Mouse (Mus musculus): Measurements from ENCODE around the gene Dock2.
A peak's percentile ranks its signal among the peaks of the same experiment; 100 is the strongest.
"Not testable (repeated sequence)": the region's sequence is repeated elsewhere in the genome, so short reads cannot be mapped to it uniquely, and the experiment has no call there.

Gene Dock2

GRCm38 (mm10) chr11:34783587-34784043 is at the start of gene Dock2:
Gene Dock2, minus strand, starts transcription at chr11:34783892.
- no peak for DNase-seq

DNA sequence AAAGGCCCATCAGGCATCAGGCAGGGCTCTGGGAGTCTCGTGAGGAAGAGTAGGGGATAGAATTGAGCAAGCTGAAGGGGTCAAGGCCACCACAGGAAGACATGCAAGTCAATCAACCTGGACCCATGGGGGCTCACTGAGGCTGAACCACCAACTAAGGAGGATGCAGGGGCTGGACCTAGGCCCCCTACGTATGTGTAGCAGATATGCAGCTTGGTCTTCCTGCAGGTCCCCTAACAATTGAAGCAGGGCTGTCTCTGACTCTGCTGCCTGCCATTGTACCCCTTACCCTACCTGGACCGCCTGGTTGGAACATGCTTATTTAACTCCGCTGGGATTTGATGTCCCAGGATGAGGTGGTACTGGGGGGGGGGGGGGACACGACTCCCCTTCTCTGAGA is 49.0 kb upstream of the Dock2 start:
- DNase-seq: no peak

- no peak for DNase-seq
Observed at GRCm38 (mm10) chr11:34827803-34828202, 44.1 kb upstream of the Dock2 start.

DNA sequence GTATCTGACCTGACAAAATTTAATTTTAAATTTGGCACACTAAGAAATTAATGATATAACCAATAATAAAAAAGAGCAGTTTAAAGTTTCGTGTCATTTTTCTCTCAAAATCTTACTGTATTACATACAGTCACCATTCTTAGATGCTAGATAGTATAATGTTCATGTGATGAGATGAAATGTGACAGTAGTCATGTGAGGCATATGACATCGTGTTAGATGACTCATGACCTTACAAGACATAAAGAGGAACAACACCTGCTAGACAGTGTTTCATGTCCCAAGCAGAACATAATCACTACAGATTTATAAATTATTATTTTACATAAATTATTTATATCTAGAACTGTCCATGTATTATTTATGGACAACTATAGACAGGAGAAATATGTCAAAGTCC is 43.2 kb upstream of the Dock2 start:
- DNase-seq: no peak

DNA sequence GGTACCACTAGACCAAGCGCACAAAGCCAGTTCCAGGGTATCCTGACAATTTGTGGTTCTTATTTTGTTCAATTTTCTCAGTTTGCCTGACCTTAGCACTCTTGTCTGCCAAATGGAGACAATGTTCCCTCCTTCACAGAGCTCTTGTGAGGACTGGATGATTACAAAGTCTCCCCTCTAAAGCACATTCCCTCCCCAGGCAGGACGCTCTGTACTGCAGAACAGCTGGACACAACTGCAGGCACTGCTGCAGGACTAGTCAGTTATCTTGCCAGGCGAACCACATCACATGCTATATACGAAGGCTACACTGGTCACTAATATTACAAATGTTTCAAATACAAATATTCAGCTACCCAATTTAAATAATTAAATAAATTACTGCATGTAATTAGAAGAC is 41.1 kb upstream of the Dock2 start:
- DNase-seq: no peak

DNA sequence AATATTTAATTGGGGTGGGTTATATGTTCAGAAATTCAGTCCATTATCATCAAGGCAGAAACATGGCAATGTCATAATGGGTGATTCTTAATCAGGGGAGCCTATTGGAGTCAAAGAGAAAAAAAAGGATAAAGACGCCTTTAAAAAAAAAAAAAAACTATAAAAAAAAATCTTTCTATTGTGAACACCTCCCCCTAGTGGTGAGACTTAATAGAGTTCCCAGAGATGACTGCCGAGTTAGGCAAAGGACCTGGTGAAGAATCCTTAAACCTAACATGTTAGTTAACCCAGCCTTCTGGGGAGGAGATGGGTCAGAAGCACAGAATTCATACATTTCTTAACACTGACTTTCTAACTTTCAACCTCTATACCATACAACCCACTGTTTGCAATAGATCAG is 31.1 kb upstream of the Dock2 start:
- DNase-seq: peak in 1 of 2 experiments; percentile 10

GRCm38 (mm10) chr11:34814319-34814718 is 30.6 kb upstream of the Dock2 start:
- DNase-seq: no peak

DNA sequence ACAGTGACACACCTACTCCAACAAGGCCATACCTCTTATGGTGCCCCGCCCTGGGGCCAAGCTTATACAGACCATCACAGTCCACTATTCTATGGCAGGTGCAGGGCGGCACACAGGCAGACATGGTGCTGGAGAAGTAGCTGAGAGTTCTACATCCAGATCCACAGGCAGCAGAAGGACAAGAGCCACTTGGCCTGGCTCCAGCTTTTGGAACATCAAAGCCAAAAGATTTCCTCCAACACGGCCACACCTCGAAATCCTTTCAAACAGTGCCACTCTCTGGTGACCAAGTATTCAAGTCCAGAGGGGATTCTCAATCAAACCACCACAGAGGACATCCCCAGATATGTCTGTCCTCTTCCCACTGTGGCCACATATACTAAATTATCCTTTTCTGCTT is 21.3 kb upstream of the Dock2 start:
- not testable (repeated sequence) for DNase-seq

- not testable (repeated sequence) for DNase-seq
Observed at GRCm38 (mm10) chr11:34798066-34798465, 14.4 kb upstream of the Dock2 start.

DNA sequence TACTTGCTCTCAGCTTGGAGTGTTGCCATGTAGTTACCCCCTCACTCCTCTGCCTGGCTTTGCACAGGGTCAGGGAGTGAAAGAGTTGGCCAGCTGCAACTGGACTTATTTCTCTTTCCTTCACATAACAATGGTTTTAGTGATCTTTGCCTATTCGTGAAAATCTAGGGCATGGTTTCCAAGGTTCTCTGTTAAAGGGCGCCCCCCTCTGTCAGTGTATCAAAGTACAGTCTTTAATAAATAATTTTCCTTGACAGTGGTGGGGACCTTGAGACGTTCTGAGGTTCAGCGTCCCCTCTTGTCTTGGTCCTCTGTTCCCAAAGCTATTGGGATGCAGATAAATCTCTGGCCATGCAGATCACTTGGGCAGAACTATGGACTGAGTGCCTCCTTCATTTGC is 12.4 kb upstream of the Dock2 start:
- DNase-seq: no peak

- no peak for DNase-seq
Observed at GRCm38 (mm10) chr11:34791872-34792271, 8.2 kb upstream of the Dock2 start.

DNA sequence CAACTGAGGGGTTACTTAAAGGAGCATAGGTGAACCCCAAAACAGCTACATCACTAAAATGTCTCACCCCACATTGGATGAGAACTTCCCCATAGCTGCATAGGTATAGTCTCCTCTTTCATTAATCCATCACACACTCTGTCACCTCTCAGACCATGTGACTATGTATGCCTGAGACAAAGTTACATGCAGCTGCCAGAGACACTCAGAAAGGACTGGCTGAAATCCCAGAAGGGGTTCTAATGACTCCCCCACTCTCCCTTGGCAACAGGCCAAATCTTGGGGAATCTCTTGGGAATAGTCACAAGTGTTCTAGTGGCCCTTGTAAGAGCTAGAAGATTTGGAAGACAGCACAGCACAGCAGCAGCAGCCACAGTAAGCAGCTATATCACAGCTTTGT is 1.2 kb upstream of the Dock2 start:
- no peak for DNase-seq

- no peak for DNase-seq
Observed at GRCm38 (mm10) chr11:34782516-34783430, 919 bp downstream of the Dock2 start.

GRCm38 (mm10) chr11:34780786-34781185 is 2.9 kb downstream of the Dock2 start:
- DNase-seq: no peak

GRCm38 (mm10) chr11:34779966-34780365 is 3.7 kb downstream of the Dock2 start:
- no peak for DNase-seq

GRCm38 (mm10) chr11:34778351-34778750 is 5.3 kb downstream of the Dock2 start:
- DNase-seq: no peak

DNA sequence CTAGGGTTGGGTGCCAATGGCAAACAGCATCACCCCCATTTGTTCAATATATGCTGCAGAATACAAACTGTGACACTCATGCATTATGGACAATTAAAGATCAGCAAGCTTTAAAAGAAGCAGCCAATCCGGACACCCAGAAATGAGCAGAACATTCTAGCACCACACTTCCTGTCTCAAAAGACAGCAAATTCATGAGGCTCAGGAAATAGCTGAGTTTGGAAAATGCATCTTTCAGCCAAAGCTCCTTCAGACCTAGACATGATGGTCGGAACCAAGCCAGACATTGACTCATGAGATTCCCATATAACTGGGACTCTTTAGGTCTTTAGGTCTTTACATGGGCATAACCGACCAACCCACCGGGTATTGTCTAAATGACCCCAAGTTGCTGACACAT is 6.2 kb downstream of the Dock2 start:
- no peak for DNase-seq

DNA sequence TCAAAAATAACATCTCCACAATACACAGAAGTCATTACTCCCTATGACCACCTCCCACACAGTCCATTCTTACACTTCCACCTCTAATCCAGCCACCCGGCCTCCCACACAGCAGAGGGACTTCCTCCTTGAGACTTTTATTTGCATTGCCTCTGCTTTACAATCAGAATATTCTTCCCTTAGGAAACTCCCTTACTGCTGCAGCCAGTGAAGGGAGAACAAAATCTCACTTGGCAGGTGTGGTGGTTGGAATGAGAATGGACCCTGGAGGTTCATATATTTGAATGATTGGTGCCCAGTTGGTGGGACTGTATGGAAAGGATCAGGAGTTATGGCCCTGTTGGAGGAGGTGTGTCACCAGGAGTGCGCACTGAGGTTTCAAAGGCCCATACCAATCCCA is 7.6 kb downstream of the Dock2 start:
- DNase-seq: no peak

- no peak for DNase-seq
Observed at GRCm38 (mm10) chr11:34774636-34775035, 9.1 kb downstream of the Dock2 start.

DNA sequence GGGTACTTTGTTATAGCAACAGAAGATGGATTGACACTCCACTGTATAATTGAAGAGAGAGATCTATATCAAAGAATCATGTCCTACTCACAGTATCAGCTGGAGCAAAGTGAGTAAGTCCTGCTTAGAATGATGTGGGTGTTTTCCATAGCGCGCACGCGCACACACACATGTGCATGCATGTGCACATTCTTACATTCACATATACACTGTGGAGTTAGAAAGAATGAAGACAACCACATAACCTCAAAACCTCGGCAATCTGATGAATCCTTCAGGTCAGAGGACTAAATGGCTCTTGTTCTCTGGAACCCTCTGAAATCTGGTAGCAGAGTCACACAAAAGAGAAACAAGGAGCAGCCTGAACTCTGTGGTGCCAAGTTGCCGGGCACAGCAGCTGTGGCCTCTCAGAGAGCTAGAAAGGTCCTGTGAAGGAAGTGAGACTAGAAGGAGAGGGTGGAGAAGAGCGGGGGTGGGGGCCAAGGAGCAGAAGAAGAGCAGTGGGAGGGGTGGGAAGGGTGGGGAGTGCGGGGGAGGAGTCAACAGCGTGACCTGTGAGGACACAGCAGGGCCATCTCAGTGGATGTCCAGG is 10.3 kb downstream of the Dock2 start:
- DNase-seq: no peak

DNA sequence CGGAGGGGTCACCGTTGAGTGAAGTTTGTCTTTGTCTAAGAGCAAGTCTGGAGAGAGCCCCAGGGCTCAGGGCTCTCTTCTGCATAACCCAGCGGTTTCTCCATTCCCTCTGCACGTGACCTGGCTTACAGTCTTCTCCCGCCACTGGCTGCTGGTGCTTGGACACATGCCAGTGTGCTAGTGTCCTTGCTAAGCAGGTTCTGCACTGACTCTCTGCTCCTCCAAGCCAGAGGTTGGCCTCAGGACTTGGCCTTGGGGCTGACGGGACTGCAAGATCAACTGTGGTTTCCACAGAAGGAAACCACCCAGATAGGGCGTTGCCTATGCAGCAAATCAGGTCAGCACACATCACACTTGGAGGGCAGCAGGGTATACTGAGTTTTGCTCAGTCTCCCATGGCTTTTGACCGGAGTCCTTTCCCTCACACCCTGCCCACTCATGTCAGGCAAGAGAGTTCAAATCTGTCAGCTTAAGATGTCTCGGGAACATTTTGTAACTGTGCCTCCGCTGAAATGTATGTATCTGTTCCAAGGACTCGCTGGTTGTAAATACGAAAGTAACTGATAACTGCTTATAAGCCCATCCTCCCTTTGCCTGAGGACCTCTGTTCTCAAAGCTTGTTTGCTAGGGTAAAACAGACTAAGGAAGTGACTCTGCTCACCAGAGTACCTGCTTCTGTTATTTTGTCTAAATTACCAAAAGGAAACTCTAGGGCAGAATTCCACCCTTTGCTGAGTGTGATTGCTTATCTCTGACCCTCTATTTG is 12.3 kb downstream of the Dock2 start:
- DNase-seq: peak; percentile 72 to 84

GRCm38 (mm10) chr11:34770666-34771065 is 13.0 kb downstream of the Dock2 start:
- no peak for DNase-seq

DNA sequence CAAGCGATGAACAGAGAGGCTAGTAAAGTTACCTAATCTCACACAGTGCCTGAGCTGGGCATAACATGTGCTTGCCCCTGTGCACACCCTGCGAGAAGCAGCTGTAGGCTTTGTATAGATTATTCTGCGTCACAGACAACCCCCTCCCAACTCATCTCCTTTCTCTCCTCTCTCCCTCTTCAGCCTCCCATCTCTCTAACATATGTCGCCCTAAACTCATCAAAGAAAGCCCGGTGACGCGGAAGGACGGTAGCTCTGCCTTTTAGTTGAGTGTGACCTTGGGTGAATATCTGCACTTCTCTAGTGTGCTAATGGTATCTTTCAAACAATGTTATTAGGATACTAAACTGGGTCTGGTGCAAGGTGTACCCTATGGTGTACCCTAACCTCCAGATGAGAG is 13.7 kb downstream of the Dock2 start:
- DNase-seq: no peak

DNA sequence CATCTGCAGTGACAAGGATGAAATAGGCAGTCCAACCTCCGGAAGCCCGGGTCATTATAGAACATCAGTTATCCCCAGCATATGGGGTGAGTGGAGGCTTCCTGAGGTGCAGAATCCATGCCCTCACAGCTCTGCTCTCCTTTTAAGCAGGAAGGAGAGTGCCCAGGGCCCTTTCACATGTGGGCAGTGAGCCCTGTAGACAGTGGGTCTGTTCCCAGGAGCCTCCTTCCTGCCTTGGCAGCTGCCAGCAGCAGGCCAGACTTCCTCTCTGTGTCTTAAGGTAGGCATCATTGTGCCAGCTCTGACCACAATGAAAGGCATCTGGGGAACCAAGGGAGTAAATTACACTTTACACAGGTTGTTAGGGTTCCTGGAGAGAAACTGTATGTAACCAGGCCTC is 14.3 kb downstream of the Dock2 start:
- no peak for DNase-seq
